ENCODE assay signal across 10 mouse cellular contexts in the genomic region with DNA sequence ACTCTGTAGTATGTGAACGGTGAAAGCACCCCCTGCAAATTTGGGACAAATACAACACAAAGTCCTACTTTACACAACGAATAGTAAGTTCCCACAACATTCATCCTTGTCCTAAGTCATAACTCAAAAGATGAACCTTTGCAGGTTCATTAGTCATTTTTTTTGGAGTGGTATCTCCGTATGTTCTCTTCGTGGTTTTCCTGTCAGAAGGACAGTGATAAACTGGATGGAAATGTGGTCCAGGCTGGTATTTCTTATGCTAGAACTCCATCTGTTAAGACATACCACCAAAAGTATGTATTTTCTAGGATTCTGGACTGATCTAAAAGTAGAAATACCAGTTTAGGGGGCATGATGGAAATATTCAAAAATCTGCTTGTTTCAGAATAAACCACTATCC. TPM values are rescaled to one million over a fixed set of nuclear protein-coding genes. Genes with fewer than 3 reads are reported as not detected.
DNase-seq lines count a peak whose midpoint lies in the region; ATAC-seq and TF ChIP-seq lines count a peak whose summit lies in the region.
"Had no signal": no experiment of that assay in that cellular context is flagged by ENCODE, and none has a peak within 500 bp of the region (broad histone marks: within the 10 kb centered on the region; RNA-seq: fewer than 3 reads in every experiment).

No protein-coding gene starts in this region.

- H3K4me2 ChIP-seq in kidney, embryonic 14.5 days (replicated peaks; ENCODE audit: low read depth, low read length): peak overlapping the region; percentile 86
- H3K4me2 ChIP-seq in hindbrain, postnatal 0 days (ENCODE audit: low read depth, low read length): peak overlapping the region; percentile 93
- peak overlapping the region; percentile 95 for H3K4me2 ChIP-seq in midbrain, embryonic 13.5 days (replicated peaks)

- H3K4me3 ChIP-seq in kidney, embryonic 14.5 days (ENCODE audit: low read length): peak overlapping the region; percentile 78
- peak overlapping the region; percentile 96 for H3K4me3 ChIP-seq in cortical plate, adult 2 months (ENCODE audit: insufficient read depth, low read length)
- H3K4me3 ChIP-seq in hindbrain, postnatal 0 days (ENCODE audit: low read length): peak overlapping the region; percentile 69; the same call in 1 of the 2 replicates
- H3K4me3 ChIP-seq in midbrain, embryonic 13.5 days (replicated peaks): peak overlapping the region; percentile 63

- no peak for TF ChIP-seq POLR2A in cortical plate, adult 2 months (IDR thresholded peaks at IDR 0.05; ENCODE audit: extremely low read depth, insufficient read depth, low read length)

- H3K9ac ChIP-seq in kidney, embryonic 14.5 days (ENCODE audit: low read depth, low read length): peak overlapping the region; percentile 64; the same call in 1 of the 2 replicates
- no peak overlapping the region for H3K9ac ChIP-seq in hindbrain, postnatal 0 days (replicated peaks; ENCODE audit: low read length)
- peak overlapping the region; percentile 80 for H3K9ac ChIP-seq in midbrain, embryonic 13.5 days (replicated peaks)

- no peak for TF ChIP-seq CTCF in cortical plate, adult 2 months (IDR thresholded peaks at IDR 0.05; ENCODE audit: extremely low read depth, insufficient read depth, low read length)
- no peak for TF ChIP-seq CTCF in hindbrain, postnatal 0 days (IDR thresholded peaks at IDR 0.05; ENCODE audit: low read depth)

- H3K9me3 ChIP-seq in kidney, embryonic 14.5 days (ENCODE audit: control insufficient read depth, low read length): no peaks in the 10 kb centered on the region
- H3K9me3 ChIP-seq in hindbrain, postnatal 0 days (ENCODE audit: low read length): no peaks in the 10 kb centered on the region
- no peaks in the 10 kb centered on the region for H3K9me3 ChIP-seq in midbrain, embryonic 13.5 days

- no peak for ATAC-seq in kidney, embryonic 14.5 days (ENCODE audit: low FRiP score, low TSS enrichment)
- no peak for ATAC-seq in hindbrain, postnatal 0 days
- ATAC-seq in midbrain, embryonic 13.5 days: no peak
- no peak for ATAC-seq in inflammation-experienced regulatory T-cells, adult 6 months
- ATAC-seq in granulocyte monocyte progenitor cell, adult 5-6 weeks (replicated peaks; ENCODE audit: poor library complexity, severe bottlenecking): no peak

- 74% methylated on average over 4 of the region's 4 CpGs for WGBS in kidney, embryonic 14.5 days
- WGBS in hindbrain, postnatal 0 days: 77% methylated on average over 4 of the region's 4 CpGs
- WGBS in midbrain, embryonic 13.5 days: 84% methylated on average over 4 of the region's 4 CpGs

- H3K4me1 ChIP-seq in kidney, embryonic 14.5 days (ENCODE audit: control insufficient read depth, insufficient read depth, low read length): peaks cover 6% of the 10 kb centered on the region
- H3K4me1 ChIP-seq in cortical plate, adult 2 months (ENCODE audit: control insufficient read depth, insufficient read depth, low read length): peaks cover 3% of the 10 kb centered on the region
- peaks cover 6% of the 10 kb centered on the region; the same call in 1 of the 2 replicates for H3K4me1 ChIP-seq in hindbrain, postnatal 0 days (ENCODE audit: insufficient read depth, low read length)
- peaks cover 19% of the 10 kb centered on the region for H3K4me1 ChIP-seq in midbrain, embryonic 13.5 days (replicated peaks)

- H3K27ac ChIP-seq in kidney, embryonic 14.5 days (ENCODE audit: low read depth, low read length): no peak overlapping the region
- no peak overlapping the region for H3K27ac ChIP-seq in cortical plate, adult 2 months (ENCODE audit: insufficient read depth, low read length)
- no peak overlapping the region for H3K27ac ChIP-seq in hindbrain, postnatal 0 days
- no peak overlapping the region for H3K27ac ChIP-seq in midbrain, embryonic 13.5 days

- no peaks in the 10 kb centered on the region for H3K27me3 ChIP-seq in kidney, embryonic 14.5 days (ENCODE audit: control insufficient read depth, insufficient read depth, low read length)
- no peaks in the 10 kb centered on the region for H3K27me3 ChIP-seq in hindbrain, postnatal 0 days (ENCODE audit: insufficient read depth, low read length)
- H3K27me3 ChIP-seq in midbrain, embryonic 13.5 days: no peaks in the 10 kb centered on the region

- peaks cover 6% of the 10 kb centered on the region; the same call in 1 of the 2 replicates for H3K36me3 ChIP-seq in kidney, embryonic 14.5 days (ENCODE audit: control insufficient read depth, insufficient read depth, low read length)
- H3K36me3 ChIP-seq in hindbrain, postnatal 0 days (ENCODE audit: insufficient read depth, low read length): 0 out of 2 replicates have a peak, but pooled peaks cover 7% of the 10 kb centered on the region
- peaks cover 14% of the 10 kb centered on the region for H3K36me3 ChIP-seq in midbrain, embryonic 13.5 days

- DNase-seq in kidney, postnatal 25 days: no peak
- DNase-seq in hindbrain, postnatal 0 days (ENCODE audit: low spot score): no peak
- no peak for DNase-seq in gastrocnemius, adult 18-20 months (ENCODE audit: low spot score)
- DNase-seq: cerebellum, adult 8-10 months had no signal

RNA-seq across cellular contexts. Expression of gene Erlin1, which starts 1.4 kb away (rescaled TPM):
- polyA plus RNA-seq in kidney, embryonic 14.5 days (2014; fragmentation: Nextera tagmentation; extraction: Ambion mirVana): 29.7 and 39.0 TPM in 2 replicates
- 17.2 and 18.4 TPM in 2 replicates for polyA plus RNA-seq in cortical plate, adult 2 months (2012; rRNA removed)
- total RNA-seq in hindbrain, postnatal 0 days (2014; rRNA removed): 6.4 and 7.9 TPM in 2 replicates
- polyA plus RNA-seq in hindbrain, postnatal 0 days (2015; fragmentation: Nextera tagmentation; extraction: Ambion mirVana): 13.8 and 14.4 TPM in 2 replicates
- 19.5 and 20.1 TPM in 2 replicates for polyA plus RNA-seq in midbrain, embryonic 13.5 days (2015; fragmentation: Nextera tagmentation; extraction: Ambion mirVana)
- 1 to 10 TPM; 3.2 to 7.6 (median 3.3) TPM for polyA plus RNA-seq in inflammation-experienced regulatory T-cells, adult 6 months (2017; shearing (Covaris generic))
- total RNA-seq in granulocyte monocyte progenitor cell, adult 5-6 weeks (2014; fragmentation: Nextera tagmentation): 73.4 and 78.4 TPM in 2 replicates
- total RNA-seq in granulocyte monocyte progenitor cell, adult 5-6 weeks (2017): 51.1 and 56.5 TPM in 2 replicates
- 1 to 10 TPM; 5.8 to 6.1 TPM for total RNA-seq in gastrocnemius, adult 18-20 months (2021)

RNA-seq across cellular contexts. Expression of gene Chuk, which starts 39.0 kb away (rescaled TPM):
- 39.1 and 54.6 TPM in 2 replicates for polyA plus RNA-seq in kidney, embryonic 14.5 days (2014; fragmentation: Nextera tagmentation; extraction: Ambion mirVana)
- 102 and 109 TPM in 2 replicates for polyA plus RNA-seq in cortical plate, adult 2 months (2012; rRNA removed)
- 38.3 and 43.3 TPM in 2 replicates for total RNA-seq in hindbrain, postnatal 0 days (2014; rRNA removed)
- 32.7 and 33.8 TPM in 2 replicates for polyA plus RNA-seq in hindbrain, postnatal 0 days (2015; fragmentation: Nextera tagmentation; extraction: Ambion mirVana)
- 70.1 and 70.2 TPM in 2 replicates for polyA plus RNA-seq in midbrain, embryonic 13.5 days (2015; fragmentation: Nextera tagmentation; extraction: Ambion mirVana)
- 10 to 100 TPM; 39.5 to 49.3 (median 40.2) TPM for polyA plus RNA-seq in inflammation-experienced regulatory T-cells, adult 6 months (2017; shearing (Covaris generic))
- total RNA-seq in granulocyte monocyte progenitor cell, adult 5-6 weeks (2014; fragmentation: Nextera tagmentation): 45.7 and 60.9 TPM in 2 replicates
- 69.8 and 71.6 TPM in 2 replicates for total RNA-seq in granulocyte monocyte progenitor cell, adult 5-6 weeks (2017)
- 10 to 100 TPM; 12.0 to 16.3 TPM for total RNA-seq in gastrocnemius, adult 18-20 months (2021)

RNA-seq across cellular contexts. Expression of gene Cyp2c23, which starts 39.2 kb away (rescaled TPM):
- 0.31 TPM in 1 of 2 replicates, not detected in the other for polyA plus RNA-seq in kidney, embryonic 14.5 days (2014; fragmentation: Nextera tagmentation; extraction: Ambion mirVana)
- polyA plus RNA-seq in cortical plate, adult 2 months (2012; rRNA removed): 0.09 and 0.17 TPM in 2 replicates
- total RNA-seq in hindbrain, postnatal 0 days (2014; rRNA removed): not detected in 2 replicates
- polyA plus RNA-seq in hindbrain, postnatal 0 days (2015; fragmentation: Nextera tagmentation; extraction: Ambion mirVana): not detected in 2 replicates
- 0.08 TPM in 1 of 2 replicates, not detected in the other for polyA plus RNA-seq in midbrain, embryonic 13.5 days (2015; fragmentation: Nextera tagmentation; extraction: Ambion mirVana)
- not detected for polyA plus RNA-seq in inflammation-experienced regulatory T-cells, adult 6 months (2017; shearing (Covaris generic))
- total RNA-seq in granulocyte monocyte progenitor cell, adult 5-6 weeks (2014; fragmentation: Nextera tagmentation): not detected in 2 replicates
- not detected in 2 replicates for total RNA-seq in granulocyte monocyte progenitor cell, adult 5-6 weeks (2017)
- under 1 TPM in 1 of 2 experiments, not detected in 1; 0.14 TPM for total RNA-seq in gastrocnemius, adult 18-20 months (2021)
- total RNA-seq: hematopoietic stem cell, adult 5-6 weeks had no signal
